Mouse (Mus musculus) naive thymus-derived CD4-positive, alpha-beta T cell, adult 2 months (primary cell): ENCODE results near the gene Hist1h4d.
A peak's percentile ranks its signal among the peaks of the same experiment; 100 is the strongest.
"Not testable (repeated sequence)": the region's sequence is repeated elsewhere in the genome, so short reads cannot be mapped to it uniquely, and the experiment has no call there.

Experiments used
- DNase-seq: peaks from one replicate; pipeline ENCODE4 v3.0.0-alpha.2; 2011; ENCODE audit warnings: low read depth

Gene Hist1h4d

GRCm38 (mm10) chr13:23581408-23582218 is at the start of gene Hist1h4d:
Gene Hist1h4d, plus strand, starts transcription at chr13:23581598.
- DNase-seq = peak; percentile 96

DNA sequence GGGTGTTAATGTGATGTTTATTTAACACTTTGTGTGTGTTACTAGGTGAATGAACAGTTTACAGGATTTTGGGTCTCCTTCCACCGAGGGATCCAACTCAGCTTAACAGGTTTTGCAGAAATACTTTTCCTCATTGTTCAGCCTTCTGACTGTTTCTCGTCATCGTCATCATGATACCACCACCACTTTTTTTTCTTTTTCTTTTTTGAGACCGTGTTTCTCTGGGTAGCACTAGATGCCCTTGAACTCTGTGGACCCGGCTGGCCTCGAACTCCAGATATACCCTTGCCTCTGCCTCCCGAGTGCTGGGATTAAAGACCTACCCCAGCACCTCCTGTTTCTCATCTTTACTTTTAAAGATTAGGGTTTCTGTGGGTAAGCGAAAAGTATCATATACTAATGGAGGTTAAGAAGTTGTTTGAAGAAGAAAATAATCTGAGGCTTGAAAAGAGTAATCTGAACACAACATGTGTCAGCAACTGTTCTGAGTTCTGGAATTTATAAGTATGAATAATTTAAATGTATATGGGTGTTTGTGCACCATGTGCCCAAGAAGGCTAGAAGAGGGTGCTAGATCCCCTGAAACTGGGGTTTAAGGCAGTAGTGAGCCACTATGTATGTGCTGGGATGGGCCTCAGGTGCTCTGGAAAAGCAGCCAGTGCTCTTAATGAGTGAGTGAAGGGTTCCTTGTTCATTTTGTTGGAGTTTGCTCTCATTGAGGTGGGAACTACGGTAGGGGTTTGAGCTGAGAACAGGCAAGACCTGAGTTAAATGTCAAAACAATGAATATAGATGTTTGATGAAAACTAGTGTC is 48.9 kb upstream of the Hist1h4d start:
- DNase-seq = peak; percentile 6

DNA sequence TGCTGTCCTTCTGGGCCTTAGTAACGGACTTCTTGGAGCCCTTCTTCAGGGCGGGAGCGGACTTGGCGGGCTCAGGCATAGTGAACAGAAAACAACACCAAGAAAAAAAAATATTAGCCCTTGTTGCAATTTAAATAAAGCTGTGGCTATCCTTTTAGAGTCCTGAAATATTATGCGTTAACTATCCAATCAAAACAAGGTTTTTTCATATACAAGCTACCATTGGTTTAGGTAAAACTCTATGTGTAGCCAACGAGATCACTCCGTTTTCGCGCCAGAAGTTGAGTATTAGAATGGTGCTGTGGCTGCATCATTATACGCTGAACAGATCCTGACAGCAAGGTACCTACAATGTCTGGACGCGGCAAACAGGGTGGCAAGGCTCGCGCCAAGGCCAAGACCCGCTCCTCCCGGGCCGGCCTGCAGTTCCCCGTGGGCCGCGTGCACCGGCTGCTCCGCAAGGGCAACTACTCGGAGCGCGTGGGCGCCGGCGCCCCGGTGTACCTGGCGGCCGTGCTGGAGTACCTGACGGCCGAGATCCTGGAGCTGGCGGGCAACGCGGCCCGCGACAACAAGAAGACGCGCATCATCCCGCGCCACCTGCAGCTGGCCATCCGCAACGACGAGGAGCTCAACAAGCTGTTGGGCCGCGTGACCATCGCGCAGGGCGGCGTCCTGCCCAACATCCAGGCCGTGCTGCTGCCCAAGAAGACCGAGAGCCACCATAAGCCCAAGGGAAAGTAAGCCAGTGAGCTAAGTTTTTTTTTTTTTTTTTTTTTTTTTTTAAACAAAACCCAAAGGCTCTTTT is 47.6 kb upstream of the Hist1h4d start, which contains the start of gene Hist1h2af:
Gene Hist1h2af (plus strand): TSS at position 347 of the 808 bp plus-strand sequence.
- peak; percentile 73 for DNase-seq

- DNase-seq = no peak
Observed at GRCm38 (mm10) chr13:23534368-23535131, 46.8 kb upstream of the Hist1h4d start.

GRCm38 (mm10) chr13:23535137-23536075 is 46.0 kb upstream of the Hist1h4d start, which contains the start of gene Hist1h3g:
Gene Hist1h3g, plus strand, starts transcription at chr13:23535422.
- DNase-seq = peak; percentile 91

GRCm38 (mm10) chr13:23536076-23536822 is 45.1 kb upstream of the Hist1h4d start:
- no peak for DNase-seq

- DNase-seq = no peak
Observed at GRCm38 (mm10) chr13:23537006-23537710, 44.2 kb upstream of the Hist1h4d start.

DNA sequence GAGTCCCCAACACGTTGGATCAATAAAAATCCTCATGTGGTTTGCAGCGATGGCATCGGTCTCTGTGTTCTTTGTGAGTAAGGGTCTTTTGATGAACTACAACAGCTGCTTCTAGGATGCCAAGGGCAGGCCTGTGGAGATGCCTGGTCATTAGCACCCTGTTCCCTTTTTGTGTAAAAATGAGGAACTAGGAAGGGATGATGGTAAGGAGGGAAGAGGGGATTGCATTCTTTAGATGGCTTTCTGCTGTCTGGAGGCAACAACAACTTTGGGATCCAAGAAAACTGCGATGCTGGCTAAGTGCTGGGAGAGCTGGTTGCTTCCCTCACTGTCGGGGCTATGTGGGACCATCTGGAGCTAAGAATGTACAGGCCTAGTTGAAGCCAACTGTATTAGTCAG is 43.1 kb upstream of the Hist1h4d start:
- DNase-seq = no peak

DNA sequence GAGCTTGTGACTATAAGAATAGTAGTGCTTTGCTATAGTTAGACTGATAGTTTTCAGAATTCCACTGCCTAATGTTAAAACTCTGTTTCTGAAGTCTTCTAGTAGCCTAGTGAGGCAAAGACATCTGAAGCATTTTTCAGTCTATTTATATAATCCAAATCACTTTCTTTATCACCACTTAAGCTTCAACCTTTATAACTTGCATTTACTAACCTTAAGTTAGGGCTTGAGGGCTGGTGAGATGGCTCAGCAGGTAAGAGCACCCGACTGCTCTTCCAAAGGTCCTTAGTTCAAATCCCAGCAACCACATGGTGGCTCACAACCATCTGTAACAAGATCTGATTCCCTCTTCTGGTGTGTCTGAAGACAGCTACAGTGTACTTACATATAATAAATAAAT is 41.6 kb upstream of the Hist1h4d start:
- DNase-seq = not testable (repeated sequence)

DNA sequence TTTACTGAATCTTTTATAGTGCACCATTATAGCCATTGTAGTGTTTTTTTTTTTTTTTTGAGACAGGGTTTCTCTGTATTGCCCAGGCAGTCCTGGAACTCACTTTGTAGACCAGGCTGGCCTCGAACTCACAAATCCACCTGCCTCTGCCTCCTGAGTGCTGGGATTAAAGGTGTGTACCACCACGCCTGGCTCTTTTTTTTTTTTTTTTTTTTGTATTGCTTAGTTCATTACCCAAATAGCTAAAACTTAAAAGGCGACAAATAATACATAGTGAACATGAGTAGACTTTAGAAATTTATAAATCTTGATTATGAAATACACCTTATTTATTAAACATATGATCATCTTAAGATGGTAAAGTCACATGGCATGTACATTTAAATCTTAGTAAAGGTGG is 39.9 kb upstream of the Hist1h4d start:
- DNase-seq = no peak

GRCm38 (mm10) chr13:23542225-23542980 is 39.0 kb upstream of the Hist1h4d start:
- peak; percentile 41 for DNase-seq

DNA sequence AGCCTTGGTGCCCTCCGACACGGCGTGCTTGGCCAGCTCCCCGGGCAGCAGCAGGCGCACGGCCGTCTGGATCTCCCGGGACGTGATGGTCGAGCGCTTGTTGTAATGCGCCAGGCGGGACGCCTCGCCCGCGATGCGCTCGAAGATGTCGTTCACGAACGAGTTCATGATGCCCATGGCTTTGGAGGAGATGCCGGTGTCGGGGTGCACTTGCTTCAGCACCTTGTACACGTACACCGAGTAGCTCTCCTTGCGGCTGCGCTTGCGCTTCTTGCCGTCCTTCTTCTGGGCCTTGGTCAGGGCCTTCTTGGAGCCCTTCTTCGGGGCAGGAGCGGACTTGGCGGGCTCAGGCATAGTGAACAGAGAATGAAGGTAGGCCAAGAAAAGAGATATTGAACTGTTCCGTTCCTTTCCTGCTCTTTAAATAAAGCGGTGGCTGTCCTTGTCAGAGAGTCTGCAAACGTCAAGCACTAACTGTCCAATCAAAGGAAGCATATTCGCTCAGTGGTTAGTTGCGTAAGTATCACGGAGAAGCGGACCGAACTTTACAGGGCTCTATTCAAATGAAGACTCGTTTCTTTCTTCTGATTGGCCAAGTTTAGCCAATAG is 38.3 kb upstream of the Hist1h4d start, which contains the start of gene Hist1h2bh:
Gene Hist1h2bh (minus strand): TSS at position 394 of the 609 bp plus-strand sequence.
- peak; percentile 94 for DNase-seq

DNA sequence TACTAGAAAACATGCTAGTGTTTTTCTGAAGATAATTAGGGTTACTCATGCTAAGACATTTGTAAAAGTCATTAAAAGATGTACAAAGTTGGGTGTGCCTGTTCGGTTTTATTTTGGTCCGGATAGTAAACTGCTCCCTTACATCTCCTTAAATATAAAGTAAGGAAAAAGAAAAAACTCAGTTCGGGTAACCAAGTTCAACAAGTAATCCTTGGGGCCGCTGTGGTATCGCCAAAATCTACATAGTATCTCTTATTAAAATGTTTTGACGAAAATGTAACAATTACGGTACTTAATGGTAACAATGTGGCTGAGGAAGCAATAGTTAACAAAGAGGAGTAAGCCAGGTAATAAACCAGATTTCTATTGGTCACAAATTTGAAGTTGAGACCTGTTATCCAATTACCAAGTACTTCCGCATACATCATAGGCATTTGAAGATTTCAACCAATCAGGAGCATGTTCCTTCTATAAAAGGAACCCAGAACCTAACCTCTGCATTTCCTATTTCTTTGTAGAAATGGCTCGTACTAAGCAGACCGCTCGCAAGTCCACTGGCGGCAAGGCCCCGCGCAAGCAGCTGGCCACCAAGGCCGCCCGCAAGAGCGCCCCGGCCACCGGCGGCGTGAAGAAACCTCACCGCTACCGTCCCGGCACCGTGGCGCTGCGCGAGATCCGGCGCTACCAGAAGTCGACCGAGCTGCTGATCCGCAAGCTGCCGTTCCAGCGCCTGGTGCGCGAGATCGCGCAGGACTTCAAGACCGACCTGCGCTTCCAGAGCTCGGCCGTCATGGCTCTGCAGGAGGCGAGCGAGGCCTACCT is 37.2 kb upstream of the Hist1h4d start, which contains the start of gene Hist1h3f:
Gene Hist1h3f (plus strand): TSS at position 88 of the 822 bp plus-strand sequence.
- DNase-seq = peak; percentile 97

DNA sequence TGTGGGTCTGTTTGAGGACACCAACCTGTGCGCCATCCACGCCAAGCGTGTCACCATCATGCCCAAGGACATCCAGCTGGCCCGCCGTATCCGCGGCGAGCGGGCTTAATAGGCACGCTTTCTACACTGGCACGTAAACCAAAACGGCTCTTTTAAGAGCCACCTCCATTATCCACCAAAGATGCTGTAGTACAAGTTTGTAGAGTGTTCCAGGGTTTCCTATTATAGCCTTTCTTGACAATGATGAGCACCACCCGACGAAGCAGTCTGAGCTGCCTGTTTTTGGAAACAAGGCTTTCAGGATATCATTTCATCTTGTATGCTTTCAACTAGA is 36.6 kb upstream of the Hist1h4d start:
- peak; percentile 63 for DNase-seq

- no peak for DNase-seq
Observed at GRCm38 (mm10) chr13:23546694-23547093, 34.7 kb upstream of the Hist1h4d start.

DNA sequence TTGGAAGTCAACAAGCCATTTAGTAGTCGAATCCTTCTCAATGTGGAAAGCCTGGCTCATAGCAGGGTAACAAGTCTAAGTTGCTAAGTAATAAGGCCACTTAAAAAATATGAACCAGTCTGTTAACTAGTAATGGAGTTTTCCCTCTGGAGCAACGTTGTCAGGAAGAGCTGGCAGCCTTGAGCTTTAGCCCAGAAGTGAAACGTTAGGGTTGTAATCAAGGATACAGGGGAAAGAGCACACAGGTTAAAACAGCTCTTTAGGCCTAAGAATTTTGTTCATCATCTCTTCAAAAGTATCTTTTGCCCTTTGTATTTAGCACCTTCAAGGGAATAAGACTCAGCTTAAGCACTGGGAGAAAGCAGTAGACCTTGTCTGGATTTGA is 30.6 kb upstream of the Hist1h4d start:
- no peak for DNase-seq
